Mouse (Mus musculus): Measurements from ENCODE around the gene Cyth3.

Cyth3 gene

GRCm38 (mm10) chr5:143670740-143671415 is 48.6 kb downstream of the Cyth3 start:
- DNase-seq: no peak

DNA sequence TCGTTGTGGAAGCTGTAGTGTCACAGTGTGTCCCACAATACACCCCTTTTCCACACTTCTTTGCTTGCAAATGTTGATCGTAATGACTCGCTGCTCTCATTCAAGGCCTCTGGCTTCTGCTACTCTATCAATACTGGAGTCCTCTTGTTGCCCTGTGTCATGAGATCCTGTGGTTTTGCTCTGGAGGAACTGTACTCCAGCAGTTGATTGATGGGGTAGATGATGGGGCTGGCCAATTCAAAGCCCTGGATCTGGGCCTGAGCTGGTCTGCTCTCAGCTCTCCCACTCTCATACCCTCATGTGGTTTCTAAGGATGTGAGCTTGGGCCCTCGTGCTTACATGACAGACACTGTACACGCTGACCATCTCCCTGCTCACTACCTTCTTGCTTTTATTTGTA is 52.3 kb downstream of the Cyth3 start:
- DNase-seq: no peak

DNA sequence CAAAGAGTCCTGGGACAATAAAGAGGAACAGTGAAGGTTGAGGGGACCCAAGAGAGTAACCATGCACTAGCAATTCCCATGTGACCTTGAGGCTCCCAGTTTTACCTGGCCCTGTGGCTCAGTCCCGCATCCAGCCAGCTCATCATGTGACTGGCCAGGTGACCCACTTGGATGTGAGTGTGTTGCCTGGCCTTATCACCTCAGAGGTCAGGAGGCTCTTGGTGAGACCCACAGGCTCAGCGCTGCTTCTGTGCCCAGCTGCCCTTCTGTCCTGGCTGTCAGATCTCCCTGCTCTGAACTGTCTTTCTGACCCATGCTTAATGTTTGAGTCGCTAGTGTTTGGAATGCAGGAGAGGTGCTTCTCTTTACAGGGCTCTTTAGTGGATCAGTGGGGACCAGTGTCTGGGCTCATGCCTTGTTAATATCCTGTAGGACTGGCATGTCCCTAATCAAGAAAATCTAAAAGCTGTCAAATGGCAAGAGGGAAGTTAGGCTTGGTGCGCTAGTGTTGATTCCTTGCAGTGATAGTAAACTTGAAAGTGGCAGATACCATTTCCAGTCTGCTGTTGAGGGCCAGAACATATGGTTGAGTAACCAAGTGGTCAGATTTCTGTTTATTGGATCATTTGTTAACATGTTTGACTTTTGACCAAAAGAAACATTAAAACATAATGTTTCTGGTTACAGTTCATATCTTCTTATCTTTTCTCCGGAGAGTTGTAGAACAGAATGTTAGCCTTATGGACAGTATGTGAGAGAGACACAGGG is 54.2 kb downstream of the Cyth3 start:
- DNase-seq: no peak

DNA sequence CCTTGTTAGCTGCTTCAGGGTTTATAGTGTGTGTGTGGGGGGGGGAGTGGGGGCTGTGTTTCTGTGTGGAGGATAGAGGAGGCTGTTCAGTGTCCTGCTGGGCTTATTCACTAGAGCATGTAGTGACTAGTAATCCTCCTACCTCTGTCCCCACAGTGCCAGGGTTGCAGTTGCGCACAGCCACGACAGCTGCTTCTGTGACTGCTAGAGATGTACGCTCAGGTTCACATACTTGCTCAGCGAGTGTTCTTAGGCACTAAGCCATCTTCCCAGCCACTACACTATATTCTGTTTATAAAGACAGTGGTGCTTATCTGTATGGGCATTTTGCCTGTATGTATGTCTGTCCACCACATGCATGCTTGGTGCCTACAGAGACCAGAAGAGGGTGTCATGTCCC is 55.1 kb downstream of the Cyth3 start:
- DNase-seq: no peak

GRCm38 (mm10) chr5:143678634-143679271 is 56.5 kb downstream of the Cyth3 start:
- DNase-seq: no peak

- no peak for DNase-seq
Observed at GRCm38 (mm10) chr5:143679654-143680053, 57.4 kb downstream of the Cyth3 start.

DNA sequence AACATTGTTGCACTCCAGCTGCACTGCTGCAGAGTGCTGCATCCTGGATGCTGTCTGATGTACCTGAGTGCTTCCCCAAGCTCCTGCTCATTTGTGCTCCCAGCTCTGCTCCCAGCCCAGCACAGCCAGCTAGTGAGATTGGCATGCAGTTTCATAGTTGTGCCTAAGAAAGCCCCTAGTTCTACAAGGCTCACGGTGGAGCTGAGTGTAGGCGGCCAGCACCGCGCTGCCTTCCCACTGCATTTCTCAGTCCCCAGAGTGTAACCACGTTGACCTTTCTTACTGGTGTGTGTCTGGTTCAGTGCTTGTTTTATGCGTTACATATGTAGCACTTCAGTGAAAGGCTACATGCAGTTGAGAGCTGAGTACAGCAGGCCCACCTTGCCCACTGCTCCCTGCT is 61.4 kb downstream of the Cyth3 start:
- DNase-seq: peak; percentile 24

- no peak for DNase-seq
Observed at GRCm38 (mm10) chr5:143684911-143685390, 62.7 kb downstream of the Cyth3 start.

DNA sequence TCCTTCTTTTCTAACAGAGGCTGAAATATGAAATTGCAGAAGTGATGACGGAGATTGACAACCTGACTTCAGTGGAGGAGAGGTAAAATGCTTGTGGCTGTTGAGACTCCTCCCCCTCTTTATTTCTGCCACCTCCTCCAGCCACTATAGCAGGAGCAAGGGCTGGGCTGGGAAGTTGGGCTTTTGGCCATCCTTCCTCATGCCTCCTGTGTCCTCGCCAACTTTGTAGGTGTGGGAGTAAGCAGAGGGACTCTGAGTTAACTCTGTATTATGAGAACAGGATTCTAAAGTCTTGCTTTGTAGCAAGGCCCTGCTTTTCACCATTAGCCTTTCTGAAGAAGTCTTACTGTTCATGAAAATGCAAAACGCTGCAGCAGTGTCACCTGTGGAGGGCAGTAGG is 64.2 kb downstream of the Cyth3 start:
- DNase-seq: no peak

DNA sequence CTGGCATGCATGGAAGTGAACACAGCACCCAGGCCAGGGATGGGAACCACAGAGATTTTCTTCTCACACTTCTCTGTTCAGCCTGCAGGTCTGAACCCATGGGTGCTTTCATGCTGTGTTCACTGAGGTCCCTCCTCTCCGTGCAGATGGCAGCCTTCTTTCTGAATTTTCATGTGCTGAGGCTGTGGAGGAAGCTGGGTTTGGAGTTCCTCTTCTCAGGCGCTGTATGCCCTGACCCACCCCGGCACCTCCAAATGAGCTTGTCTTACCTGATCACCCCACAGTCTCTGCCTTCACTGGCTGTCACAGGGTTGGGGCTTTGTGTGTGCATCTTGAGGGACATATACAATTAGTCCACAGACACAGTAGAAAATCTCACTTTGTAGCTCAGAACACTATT is 65.3 kb downstream of the Cyth3 start:
- no peak for DNase-seq

GRCm38 (mm10) chr5:143690392-143690791 is 68.1 kb downstream of the Cyth3 start:
- DNase-seq: no peak

- DNase-seq: no peak
Observed at GRCm38 (mm10) chr5:143690926-143691325, 68.7 kb downstream of the Cyth3 start.

DNA sequence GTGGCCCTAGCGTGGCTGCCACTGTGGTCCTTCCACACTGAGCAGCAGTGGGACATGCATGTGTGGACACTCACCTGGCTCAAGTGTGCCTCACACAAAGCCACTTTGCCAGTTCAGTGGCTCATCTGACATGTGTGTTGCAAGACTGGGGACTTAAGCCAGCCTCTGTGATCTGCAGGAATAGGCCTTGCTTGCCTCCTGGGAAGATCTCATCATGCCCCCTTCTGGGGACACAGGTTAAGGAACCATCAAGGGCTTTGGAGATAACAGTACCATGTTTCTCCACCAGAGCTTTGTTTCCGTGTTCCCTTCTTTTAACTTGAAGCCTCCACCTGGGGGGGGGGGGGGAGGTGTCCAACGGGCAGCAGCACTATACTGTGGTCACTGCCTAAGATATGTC is 74.1 kb downstream of the Cyth3 start:
- peak; percentile 35 for DNase-seq

DNA sequence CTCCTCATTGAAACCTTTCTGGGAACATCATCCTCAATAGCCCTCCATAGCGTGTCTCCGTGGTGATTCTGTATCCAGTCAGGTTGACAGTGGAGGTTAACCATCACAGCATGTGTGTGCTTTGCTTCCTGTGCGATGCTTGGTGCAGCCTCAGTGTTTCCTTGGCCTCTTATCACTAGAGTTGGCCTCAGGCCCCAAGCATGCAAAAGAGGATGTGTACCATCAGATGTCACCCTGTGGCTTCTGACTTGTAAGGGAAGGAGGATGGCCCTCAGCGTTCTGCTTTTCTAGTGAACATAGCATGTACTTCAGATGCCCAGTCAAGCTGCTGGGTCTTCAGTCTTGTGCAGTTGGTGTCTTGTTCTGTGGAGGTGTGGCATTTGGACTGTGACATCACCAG is 76.2 kb downstream of the Cyth3 start:
- no peak for DNase-seq

DNA sequence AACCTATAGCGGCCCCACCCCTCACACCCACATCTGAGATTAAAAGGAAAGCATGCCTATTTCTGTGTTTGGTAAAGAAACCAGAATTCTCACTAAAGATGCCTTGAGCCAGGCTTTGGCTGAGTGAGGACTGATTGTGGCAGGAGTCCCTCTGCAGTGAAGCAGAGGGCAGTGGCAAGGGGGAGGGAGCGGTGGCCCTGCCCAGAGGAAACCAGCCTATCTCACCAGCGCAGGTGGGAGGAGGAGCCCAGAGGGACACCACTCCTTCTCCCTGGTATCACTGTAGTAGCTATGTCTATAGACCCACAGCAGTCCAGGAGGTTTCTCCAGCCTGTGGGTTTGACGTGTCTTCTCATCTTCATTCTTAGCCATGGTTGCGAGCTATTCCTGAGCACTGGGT is 78.0 kb downstream of the Cyth3 start:
- no peak for DNase-seq

GRCm38 (mm10) chr5:143701074-143701473 is 78.8 kb downstream of the Cyth3 start:
- no peak for DNase-seq

DNA sequence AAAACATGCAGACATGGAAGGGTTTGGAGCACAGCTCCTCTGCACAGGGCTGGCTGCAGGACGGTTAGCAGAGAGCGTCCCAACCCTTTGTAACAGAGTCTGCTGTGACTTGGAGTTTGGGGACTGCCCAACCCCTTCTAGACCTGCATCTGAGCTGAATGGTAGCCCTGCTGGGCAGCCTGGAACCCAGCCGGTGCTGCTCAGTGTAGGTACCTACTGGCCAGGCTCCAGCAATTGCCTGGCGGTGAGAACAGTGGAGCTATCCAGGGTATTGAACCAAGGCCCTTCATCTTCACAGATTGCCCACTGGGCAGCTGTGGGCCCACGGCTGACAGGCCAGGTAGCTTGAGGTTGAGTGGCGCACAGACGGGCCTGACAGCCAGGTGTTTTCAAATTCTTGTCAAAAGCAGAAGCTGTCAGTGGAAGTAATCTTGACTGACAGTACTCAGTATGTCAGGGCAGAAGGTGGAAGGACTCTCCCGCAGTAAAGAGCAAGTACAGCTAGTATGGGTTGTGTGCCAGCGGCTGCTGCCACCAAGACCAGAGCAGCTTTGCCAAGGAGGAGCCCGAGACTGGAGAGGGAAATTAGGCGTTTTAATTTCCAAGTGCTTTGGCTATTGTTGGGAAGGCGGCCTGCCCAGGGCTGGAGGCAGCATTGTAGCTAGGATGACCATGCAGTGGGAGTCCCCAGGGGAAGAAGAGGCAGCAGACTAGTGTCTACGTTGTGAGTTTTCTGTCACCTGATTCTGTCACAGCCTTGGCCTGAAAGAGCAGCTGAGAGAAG is 82.8 kb downstream of the Cyth3 start:
- DNase-seq: no peak

- no peak for DNase-seq
Observed at GRCm38 (mm10) chr5:143705659-143705982, 83.4 kb downstream of the Cyth3 start.

- DNase-seq: peak; percentile 19
Observed at GRCm38 (mm10) chr5:143706030-143706821, 84.0 kb downstream of the Cyth3 start.

DNA sequence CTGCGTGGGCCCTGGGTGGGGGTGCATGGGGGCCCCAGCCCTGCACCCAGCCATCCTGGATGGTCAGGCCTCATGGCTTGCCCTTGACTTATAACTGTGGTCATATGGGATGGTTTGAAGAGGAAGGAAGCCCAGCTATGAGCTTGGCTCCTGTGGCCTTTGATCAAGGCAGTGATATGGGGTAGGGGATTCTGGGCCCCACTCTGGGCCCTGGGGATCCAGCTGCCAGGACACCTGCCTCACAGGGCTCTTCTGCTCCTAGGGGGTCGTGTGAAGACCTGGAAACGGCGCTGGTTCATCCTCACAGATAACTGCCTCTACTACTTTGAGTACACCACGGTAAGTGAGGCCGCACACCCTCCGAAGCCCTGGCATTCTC is 84.6 kb downstream of the Cyth3 start:
- DNase-seq: no peak

GRCm38 (mm10) chr5:143711326-143711725 is 89.1 kb downstream of the Cyth3 start:
- peak; percentile 85 for DNase-seq

DNA sequence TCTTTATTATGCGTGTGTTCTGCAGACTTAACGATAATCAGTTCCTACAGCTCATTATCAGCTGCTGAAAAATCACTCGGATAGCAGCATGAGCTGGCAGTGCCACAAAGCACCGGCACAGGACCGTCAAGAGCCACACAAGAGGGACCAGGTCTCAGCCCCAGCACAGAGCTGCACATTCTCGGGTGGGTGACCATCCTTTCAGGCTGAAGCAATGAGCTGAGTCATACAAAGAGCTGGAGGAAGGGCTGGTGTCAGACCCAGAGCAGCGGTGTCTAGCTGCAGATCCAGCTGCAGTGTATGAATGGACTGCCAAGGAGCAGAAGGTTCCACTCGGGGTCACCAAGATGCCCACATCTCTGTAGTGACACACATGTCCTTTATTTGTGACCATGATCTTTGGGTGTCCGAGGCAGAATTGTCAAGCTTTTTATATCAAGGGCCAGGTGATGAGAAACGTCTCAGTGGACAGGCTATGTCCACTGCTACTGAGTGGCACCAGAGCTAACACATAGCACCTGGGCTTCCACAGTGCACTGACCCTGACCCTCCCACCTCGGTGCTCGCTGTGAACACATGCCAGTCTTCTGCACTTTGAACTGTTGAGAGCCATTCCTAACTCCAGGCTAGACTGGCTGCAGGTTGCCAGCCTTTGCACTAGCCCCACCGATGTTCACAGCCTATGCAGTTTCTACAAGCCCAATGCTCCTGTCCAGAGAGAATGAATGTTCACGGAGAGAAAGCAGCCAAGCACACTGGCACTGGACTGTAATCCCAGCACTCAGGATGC is 90.0 kb downstream of the Cyth3 start:
- DNase-seq: no peak
